Mouse (Mus musculus) lung, postnatal 10 days (tissue): ENCODE data around the gene 5330417C22Rik.
A peak's percentile ranks its signal among the peaks of the same experiment; 100 is the strongest.
"Not testable (repeated sequence)": the region's sequence is repeated elsewhere in the genome, so short reads cannot be mapped to it uniquely, and the experiment has no call there.

Experiments used
- DNase-seq: peaks from one replicate; pipeline ENCODE4 v3.0.0; 2021

5330417C22Rik gene

DNA sequence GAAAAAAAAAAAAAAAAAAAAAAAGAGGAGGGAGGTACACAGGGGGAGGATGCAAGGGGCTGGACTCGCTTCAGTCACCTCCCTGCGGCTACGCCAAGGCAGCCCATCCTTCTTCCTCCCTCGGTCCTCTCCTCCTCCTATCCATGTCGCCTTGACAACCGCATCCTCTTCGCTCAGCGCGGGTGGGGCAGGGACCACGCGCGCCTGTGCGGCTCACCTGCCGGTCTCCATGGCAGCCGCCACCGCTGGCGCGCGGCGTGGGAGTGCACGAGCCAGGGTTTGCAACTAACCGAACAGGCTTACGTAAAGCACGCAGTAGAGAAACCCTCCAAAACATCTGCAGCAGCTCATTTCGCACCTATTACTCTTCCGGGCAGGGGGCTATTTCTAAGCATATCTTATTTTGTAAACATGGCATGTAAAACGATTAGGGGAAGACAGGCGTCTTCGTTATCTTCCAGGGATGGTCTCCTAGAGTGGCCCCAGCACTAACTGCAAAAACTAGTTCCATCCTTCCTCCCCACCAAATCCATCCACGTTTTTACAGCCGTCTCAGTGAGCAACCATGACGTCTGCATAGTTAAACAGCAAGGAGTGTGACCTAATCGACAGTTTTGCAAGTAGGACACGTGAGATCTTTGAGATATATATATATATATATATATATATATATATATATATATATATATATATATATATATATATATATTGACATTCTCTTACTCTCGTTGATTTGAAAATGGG, at the start of gene 5330417C22Rik:
Gene 5330417C22Rik, minus strand, starts transcription at position 20 of the 744 bp plus-strand sequence.
- peak; percentile 56 for DNase-seq

DNA sequence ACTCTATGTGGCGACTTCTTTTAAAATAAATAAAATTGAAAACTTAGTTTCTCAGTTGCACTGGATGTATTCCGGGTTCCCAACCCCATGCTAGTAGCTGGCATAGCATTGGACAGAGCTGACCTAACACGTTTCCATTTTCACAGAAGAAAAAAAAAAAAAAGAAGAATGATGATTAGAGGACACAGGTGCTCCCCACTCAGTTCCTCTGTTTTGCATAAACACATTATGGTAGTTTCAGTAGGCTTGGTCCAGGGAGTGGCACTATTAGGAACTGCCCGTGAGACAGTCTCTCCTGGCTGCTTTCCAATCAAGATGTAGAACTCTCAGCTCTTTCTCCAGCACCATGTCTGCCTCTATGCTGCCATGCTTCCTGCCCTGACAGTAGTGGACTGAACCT, 48.2 kb upstream of the 5330417C22Rik start:
- no peak for DNase-seq

DNA sequence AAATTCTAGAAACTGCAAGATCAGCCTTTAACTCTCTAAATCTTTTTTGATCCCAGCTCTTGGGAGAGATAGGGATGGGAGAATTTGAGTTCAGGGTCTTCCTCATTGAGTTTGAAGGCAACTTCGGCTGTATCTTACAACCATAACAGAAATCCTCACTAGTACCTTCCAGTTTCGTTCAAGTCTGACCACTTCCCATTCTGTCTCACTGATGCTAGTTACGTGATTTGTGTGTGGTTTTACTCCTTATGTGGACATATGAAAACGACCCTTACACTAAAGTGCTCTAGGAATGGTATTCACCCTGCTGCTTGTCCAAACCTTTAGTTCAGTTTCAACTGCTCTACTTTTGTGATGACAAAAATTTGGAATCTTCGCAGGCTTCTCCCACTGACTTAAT, 37.7 kb upstream of the 5330417C22Rik start:
- no peak for DNase-seq

DNA sequence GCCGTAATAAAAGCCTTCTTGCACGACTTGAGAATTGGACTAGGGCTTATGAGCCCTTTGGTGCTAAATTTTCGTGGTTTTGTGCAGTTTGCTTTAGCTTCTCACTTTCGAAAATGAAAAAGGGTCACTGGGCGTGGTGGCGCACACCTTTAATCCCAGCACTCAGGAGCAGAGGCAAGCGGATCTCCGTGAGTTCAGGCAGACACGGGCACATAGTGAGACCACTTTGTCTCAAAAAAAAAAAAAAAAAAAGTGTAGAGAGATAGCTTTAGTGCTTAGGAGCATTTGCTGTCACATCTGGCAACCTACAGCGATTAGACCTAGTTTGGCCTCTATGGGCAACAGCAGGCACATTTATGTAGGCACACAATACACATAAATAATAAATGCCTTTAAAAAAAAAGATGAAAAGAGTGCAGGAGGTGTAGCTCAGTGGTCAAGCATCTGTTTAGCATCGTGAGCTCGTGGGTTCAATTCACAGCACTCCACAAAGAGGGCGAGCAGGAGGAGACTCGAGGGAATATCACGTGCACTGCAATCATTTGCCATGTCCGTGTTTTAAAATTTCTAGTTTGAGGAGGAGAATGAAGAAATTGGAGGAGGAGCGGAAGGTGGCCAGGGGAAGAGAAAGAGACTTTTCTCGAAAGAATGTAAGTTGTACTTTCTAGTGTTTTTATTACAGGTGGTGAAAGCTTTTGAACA, 36.1 kb upstream of the 5330417C22Rik start:
- no peak for DNase-seq

DNA sequence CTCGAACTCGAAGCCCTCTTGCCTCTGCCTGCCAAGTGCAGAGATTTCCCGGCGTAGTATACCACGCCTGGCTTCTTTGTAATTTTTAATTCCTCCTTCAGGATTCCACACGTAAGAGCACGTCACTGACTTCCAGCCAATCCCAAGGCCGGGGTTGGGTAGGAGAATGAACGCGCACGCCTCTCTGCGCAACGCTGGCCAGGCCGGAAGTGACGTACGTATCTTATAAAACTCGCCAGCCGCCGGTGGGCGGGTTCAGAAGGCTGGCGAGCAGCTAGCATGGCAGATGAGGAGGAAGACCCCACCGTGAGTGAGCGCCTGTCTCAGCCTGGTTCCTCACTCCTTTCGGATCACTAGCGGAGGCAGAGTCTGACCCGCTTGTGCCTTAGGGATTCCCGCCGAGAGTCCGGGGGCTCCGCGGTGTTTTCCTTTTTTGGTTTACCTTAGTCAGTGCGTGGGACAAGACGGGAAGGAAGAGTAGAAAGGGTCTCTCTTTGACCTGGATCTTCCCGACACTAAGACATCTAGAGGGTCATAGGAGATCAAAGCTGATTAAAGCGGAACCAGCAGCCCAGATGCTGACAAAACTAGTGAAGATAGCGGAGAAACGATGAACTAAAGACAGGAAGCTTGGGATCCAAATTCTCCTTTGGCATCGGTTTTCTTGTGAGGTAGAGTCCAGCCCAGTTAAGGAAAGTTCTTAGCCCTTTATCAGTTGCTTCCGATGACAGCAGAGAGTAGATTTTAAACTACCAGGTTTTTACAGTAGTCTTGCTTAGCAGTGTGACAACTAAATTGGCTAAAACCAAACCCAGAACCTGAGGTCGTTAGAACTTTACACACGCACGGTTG, 35.3 kb upstream of the 5330417C22Rik start, which contains the start of gene Taf13:
Gene Taf13, plus strand, starts transcription at position 256 of the 852 bp plus-strand sequence.
- peak; percentile 98 for DNase-seq

DNA sequence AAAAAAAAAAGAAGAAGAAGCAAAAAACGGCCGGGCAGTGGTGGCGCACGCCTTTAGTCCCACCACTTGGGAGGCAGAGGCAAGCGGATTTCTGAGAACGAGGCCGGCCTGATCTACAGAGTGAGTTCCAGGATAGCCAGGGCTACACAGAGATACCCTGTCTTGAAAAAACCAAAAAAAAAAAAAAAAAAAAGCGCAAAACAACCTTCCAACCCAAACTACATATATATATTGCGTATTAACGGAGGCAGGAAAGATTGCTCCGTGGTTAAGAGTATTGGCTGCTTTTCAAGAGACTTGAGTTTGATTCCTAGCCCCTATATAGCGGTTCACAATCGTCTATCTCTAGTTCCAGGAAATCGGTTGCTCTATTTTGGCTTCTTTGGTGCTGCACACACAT, 34.5 kb upstream of the 5330417C22Rik start:
- no peak for DNase-seq

DNA sequence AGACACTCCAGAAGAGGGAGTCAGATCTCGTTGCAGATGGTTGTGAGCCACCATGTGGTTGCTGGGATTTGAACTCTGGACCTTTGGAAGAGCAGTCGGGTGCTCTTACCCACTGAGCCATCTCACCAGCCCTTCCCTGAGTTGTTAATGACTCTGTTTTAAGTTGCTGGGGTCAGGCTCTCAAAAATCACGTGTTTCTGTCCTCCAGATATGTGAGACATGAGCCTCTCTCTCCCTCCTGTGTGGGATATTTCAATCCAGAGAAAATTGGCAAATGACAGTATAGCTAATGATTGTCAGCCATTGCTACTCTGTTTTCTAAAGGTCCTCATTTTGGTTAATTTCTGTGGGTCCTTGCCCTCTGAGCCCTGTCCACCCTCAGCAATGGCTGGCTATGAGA, 33.3 kb upstream of the 5330417C22Rik start:
- not testable (repeated sequence) for DNase-seq

DNA sequence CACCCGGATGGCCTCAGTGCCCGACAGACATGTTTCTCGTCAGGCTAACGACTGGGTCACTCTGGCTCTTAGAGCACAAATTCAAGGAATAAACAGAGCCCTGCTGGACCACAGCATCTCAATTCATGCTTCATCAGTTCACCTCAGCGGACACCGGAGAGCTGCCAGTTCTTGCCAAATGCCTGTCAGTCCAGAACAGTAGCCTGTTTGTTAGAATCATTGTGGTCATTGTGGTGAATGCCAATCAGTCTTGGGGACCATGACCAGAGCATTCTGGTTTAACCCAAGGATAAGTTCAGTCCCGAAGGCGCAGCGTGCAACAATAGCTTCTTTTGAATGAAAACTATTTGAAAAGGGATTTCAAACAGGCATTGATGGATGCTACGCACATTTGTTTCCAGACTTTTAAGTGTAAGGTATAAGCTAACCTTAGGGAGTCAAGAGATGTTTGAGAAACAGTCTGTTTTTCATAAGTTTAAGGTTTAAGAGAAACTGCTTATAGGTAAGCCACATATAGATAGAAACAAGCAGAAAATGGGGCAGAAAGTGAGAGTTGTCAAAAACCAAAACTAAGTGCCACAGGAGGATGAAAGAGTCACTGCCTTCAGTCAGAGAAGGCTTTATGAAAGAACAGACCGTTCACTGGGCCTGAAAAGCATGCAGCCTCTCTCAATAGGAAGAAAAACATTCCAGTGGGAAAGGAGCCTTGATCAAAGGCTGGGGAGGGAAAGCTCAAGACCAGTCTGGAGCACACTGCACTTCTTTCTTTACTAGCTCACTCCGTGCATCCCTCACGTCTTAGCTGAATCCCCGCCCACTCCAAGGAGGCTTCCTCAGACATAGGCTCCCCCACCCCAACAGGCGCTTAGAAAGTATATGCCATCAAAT, 31.9 kb upstream of the 5330417C22Rik start:
- DNase-seq = no peak

DNA sequence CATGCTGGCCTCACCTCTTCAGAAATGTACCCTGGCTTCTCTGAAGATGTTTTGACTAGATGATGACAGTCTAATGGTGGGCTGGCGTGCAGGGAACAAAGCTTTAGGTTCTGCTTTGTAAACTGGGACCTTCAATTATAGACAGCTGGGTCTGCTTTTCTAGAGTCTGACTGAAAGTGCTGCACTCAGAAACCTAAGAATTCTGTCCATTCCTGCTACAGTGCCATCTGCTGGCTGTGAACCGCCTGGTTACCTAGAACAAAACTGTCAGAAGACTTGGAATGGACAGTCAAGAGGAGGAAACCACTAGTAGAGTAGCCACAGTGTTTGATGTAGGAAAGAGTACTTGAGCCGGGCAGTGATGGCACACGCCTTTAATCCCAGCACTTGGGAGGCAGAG, 27.0 kb upstream of the 5330417C22Rik start:
- DNase-seq = peak; percentile 93

DNA sequence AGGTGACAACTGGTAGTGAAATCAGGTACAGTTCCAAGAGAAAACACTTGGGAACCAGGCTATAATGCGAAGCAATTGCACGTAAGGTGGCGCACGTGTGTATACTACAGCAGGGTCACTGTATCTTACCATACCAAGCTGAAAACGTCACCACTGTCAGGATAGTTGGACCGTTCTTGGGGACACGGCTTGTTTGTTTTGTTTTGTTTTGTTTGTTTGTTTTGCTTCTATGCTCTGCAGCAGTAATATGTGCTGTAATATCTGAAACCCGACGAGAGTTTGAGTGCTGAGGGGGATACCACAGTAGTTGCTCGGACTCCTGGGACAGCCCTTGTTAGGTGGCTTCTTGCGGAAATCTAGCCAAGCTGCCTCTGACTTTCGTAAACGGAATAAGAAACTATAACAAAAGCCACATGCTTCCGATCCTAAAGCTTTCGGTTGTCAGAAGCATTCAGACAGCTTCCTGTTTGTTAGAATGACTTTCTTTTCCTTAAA, 26.5 kb upstream of the 5330417C22Rik start:
- peak; percentile 37 for DNase-seq

DNA sequence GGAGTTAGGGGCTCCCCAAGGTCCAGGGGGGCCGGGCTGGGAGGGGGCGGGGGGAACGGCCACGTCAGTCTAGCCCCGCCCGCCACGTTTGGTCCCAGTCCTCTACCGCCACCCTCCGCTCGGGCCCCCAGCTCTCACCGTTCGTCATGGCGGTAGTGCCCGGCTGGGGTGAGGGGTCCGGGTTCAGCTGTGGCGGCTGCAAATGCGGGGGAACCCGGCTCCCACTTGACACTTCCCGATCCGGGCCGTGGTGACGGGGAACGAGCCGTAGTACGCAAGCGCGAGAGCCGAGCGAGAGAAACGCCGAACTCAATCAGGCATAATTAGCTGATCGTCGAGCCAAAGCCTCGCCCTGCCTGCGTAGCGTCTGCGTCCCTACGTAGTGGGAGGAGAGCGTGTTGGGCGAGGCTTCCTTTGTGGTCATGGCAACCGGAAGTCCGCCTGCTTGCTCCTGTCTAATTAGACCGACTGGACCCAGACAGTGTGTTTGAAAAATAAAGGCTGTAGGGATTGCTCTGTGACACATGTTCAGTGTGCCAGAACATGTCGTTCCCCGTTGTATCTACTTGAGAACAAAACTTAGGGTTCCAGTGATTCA, 25.9 kb upstream of the 5330417C22Rik start, which contains the start of gene Tmem167b:
Gene Tmem167b, minus strand, starts transcription at position 334 of the 598 bp plus-strand sequence.
- peak; percentile 99 for DNase-seq

DNA sequence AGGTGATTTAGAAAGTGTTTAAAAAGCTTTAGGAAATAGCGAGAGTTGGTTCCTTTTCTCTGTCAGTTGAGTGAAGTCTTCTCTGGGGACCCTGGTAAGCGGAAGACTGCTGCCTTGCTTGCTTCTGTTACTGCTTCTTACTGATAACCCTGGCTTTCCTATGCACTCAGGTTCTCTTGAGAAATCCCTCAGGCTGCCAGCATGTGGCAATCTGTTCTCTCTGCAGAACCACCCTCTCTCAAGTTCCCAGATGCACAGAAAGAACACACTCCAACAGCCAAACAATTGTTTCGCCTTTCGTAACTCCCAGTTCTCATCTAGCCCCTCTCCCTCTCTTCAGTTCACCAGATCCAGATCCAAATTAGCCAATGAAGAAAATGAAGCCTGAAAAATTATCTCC, 21.6 kb upstream of the 5330417C22Rik start:
- DNase-seq = no peak

DNA sequence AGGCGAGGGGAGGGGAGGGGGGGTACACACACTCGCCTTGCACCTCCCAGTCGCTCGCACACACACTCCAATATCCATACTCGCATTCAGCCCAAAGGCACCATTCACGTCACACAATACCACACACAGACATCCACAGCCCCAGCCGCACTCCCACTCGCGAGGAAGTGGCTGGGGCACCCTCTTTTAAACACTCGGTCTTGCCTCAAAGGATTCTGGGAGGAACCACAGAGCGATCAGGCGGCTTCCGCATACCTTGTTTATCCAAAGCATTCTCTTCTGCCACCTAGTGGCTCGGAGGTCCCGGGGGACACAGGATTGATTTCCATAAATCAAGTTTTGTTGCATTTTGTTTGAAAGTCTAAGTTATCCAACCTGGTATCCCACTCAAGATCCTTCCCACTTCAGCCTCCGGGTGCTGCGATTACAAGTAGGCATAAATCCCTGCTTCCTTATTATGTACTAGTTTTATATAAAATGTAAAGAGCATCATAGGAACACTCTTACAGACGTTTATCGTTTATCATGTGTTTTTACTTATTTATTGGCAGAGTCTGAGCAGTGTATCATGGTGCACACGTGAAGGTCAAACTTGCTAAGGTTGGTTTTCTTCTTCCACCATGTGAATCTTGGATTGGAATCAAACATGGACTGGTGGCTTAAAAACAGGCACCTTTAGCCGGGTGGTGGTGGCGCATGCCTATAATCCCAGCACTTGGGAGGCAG, 18.4 kb upstream of the 5330417C22Rik start:
- DNase-seq = peak; percentile 97

DNA sequence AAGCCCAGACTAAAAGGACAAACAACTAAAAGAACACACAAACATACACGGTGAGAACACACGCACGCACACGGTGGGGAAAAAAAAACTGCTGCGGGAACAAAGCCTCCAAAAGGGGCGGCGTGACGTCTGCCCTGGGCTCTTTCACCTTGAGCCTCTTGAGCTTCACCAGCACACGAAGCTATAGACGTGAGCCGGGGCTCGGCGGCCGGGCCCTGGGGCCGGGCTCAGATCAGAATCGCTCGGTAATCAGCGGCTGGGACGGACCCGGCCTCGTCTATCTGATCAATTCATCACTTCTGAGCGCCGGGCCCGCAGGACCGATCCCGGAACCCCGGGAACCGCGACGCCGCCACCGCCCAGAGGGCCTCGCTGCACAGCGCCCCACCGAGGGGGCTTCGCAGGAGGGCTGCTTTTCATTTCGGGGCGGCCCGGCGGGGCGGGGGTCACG, 17.8 kb upstream of the 5330417C22Rik start:
- no peak for DNase-seq

DNA sequence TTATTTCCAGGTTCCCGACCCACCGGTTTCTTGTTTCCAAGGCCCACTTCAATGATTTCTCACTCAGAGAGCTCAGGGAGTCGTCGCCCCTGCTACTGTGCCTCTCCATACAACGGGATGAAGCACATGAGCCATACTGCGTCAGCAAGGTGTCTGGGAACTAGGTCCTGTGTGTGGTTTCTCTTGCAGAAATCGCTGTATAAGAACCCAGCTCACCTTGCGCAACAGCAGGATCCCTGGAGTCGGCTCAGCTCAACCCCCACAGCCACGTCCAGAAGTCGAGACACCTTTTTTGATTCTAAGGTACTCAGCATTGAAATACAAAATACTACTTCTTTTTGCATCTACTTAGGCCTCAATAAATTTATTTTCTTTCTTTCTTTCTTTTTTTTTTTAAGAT, 6.0 kb upstream of the 5330417C22Rik start:
- DNase-seq = no peak

DNA sequence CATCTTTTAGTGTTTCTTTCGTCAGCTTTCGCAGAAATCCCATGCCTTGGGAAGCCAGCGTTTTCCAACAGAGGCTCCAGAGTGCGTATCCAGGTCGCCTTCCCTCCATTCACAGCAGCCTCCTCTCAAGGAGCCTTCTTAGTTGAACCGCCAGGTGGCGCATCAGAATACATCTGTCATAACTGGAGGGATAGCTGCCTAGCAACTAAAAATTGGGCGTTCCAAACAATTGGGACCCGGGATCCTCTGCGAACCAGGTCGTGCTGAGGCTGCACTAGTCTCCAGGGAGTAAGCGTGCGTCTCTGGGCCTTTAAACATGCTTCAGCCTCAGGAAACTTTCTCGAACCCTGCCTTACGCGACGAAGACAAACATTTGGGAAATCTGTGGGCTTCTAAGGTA, 967 bp upstream of the 5330417C22Rik start:
- DNase-seq = peak; percentile 92

DNA sequence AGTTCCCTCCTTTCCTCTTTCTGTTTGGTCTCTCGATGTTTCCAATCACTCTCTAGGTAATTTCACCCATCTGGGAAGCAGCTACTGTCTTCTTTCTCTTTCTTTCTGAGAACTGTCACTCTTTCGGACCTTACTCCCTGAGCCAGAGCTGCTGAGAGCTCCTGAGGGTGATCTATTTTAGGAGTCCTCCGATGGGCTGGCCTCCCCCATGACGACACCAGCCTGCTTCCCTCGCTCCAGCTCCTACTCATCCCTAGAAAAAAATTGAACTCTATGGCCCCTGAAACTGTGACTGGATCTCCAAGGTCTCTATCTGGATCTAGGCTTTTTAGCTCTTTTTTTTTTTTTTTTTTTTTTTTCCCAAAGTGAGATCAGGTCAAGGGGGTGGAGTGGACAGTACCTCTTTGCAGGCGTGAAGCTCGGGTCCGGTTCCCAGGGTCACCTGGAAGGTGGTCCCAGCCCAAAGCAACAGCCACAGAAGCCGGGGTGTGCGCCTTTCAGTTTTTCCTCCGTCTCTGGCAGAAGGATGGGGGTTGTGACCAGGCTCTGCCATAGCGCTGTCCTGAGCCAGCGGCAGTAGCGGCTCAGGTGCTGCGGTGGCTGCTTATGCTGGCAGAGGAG, 330 bp downstream of the 5330417C22Rik start:
- no peak for DNase-seq

DNA sequence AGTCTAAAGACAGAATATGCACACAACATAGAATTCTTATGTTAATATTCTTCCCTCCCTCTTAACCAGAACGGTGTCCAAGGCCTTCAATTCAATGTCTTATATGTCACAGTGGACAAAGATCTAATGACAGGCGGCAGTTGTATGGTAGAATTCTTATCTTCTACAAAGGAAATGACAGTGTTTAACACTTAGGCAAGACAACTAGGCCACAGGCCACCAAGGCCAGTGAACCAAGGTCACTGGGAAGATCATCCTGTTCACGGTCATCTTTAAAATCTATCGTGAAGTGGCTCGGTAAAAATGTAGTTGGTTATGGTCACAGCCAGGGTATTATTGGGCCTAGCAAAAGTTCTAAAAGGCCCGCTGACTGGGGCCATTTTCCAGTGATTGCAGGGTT, 2.4 kb downstream of the 5330417C22Rik start, which contains the start of gene 1700013F07Rik:
Gene 1700013F07Rik, plus strand, starts transcription at position 200 of the 400 bp plus-strand sequence.
- DNase-seq = no peak

DNA sequence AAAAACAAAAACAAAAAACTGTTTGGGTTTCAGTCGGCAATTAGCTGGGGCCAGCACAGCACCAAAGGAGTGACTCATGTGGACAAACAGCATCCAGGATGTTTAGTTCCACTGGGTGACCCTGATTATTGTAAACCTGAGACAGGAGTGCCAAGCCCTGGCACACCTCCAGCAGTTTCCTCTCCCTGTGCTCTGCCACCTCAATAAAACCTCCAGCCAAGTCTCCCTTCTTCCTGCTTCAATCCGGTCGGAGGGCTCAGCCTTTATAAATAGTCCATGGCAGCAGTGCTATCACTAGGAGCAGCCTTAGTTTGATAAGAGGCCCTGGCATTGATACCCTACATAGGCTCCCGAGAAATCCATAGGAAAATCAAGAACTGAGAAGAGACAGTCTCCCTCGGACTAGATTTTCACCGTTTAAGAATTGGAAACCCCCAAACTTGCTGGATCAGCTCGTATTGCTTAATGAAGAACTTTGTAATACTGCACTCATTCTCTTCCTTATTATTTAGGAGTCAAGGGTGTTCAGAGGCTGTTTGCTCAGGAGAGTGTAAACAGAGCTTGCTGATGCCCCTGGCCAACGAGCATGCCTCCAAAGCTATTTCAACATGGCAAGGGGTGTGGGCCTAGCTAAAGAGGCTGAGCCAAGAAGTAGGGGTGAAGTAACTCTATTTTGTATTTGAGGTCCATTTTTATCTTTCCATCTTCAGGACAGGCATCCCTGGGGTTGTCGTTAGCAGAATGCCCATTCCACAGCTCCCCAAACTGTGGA, 3.0 kb downstream of the 5330417C22Rik start:
- DNase-seq = peak; percentile 67
